Mouse (Mus musculus) adrenal gland, postnatal 4 days (tissue): ENCODE data around the gene Gm9125. TPM values are rescaled to one million over a fixed set of nuclear protein-coding genes. Genes with fewer than 3 reads are reported as not detected.
"Not testable (repeated sequence)": the region's sequence is repeated elsewhere in the genome, so short reads cannot be mapped to it uniquely, and the experiment has no call there.

ENCODE experiments used
- DNase-seq, 2 experiments: peaks; one replicate each; pipeline ENCODE4 v3.0.0; 2021 to 2022; ENCODE audit warnings: low spot score in 2 of 2, mixed read lengths in 2 of 2
- long read RNA-seq, 2 experiments: library from polyadenylated mRNA; stranded (forward); transcript quantifications; one replicate each; pipeline ENCODE4 v2.0.0; 2021
- total RNA-seq, 2 experiments: library from RNA; stranded (reverse); gene quantifications; 2 replicates each; pipeline ENCODE4 v1.2.3; 2021

The Gm9125 gene
- not detected for total RNA-seq
- long read RNA-seq, experiment 1 = 0 reads
- long read RNA-seq, experiment 2 = 0 reads

DNA sequence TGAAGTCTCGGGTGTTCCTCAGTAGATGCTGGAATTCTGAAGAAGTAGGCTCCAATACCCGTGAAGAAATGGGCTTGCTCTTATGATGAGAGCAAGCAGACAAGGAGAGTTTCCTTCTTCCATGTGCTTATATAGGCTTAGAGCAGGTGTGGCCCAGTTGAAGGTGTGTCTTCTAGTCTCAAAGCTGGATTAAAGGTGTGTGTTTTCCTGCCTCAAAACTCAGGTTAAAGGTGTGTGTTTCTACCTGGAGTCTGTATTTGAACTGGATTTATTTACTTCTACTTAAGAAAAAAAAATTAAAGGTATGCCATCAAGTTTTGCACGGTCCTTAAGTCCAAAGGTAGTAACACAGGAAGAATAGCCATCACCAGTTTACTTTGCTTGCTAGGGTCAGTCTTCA lies at the start of gene Gm9125:
Gene Gm9125, minus strand, starts transcription at position 101 of the 400 bp plus-strand sequence.
- DNase-seq = not testable (repeated sequence)

- not testable (repeated sequence) for DNase-seq
Observed at GRCm38 (mm10) chr3:94072544-94072943, 17.9 kb upstream of the Gm9125 start, which contains the start of gene Gm10697. Gene Gm10697, minus strand, starts transcription at chr3:94072644.

GRCm38 (mm10) chr3:94049566-94050121 lies 5.0 kb downstream of the Gm9125 start:
- DNase-seq = not testable (repeated sequence)

DNA sequence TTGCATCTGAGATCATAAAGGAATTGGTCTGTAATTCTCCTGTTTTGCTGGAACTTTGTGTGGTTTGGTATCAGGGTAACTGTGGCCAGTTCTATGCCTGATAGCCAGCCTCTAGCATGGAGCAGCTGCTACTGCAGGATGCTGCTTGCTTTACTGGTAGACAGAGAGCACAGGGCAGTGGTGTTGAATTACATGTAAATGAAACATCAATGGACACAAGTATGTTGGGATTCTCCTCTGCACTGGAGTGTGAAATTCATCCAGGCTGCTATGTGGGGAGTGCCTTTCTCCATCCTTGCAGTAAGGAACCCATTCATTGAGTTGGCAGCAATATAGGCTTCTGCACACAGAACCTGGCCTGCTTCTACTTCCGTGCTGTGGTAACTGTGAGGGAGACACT lies 16.4 kb downstream of the Gm9125 start:
- DNase-seq = not testable (repeated sequence)

GRCm38 (mm10) chr3:94034400-94034799 lies 20.3 kb downstream of the Gm9125 start:
- not testable (repeated sequence) for DNase-seq

Other genes with a start within 250 kb of the Gm9125 start
- gene Tdpoz3, start 228.9 kb downstream of the Gm9125 start, total RNA-seq = not detected
- gene Gm9117, start 111.3 kb downstream of the Gm9125 start, total RNA-seq = not detected
- gene Tdpoz5, start 93.6 kb downstream of the Gm9125 start, total RNA-seq = not detected
- gene Gm10697, start 17.8 kb upstream of the Gm9125 start, total RNA-seq = not detected
- not detected for gene Gm10696, start 123.3 kb upstream of the Gm9125 start, total RNA-seq
- gene Gm5286, start 141.8 kb upstream of the Gm9125 start, total RNA-seq = not detected
- gene Gm4778, start 209.2 kb upstream of the Gm9125 start, total RNA-seq = not detected